Mouse (Mus musculus) midbrain, embryonic 14.5 days (tissue): ENCODE results near the gene Lbh. TPM values are rescaled to one million over a fixed set of nuclear protein-coding genes. Genes with fewer than 3 reads are reported as not detected.

Source experiments
- ATAC-seq: fragments of 200-750 bp; cut with Nextera tagmentation; 2 replicates; pipeline ENCODE4 v1.8.0; 2017; ENCODE audit warnings: moderate number of reproducible peaks, moderate library complexity; ENCODE audit not compliant: low FRiP score, low TSS enrichment
- DNase-seq: peaks from one replicate; pipeline ENCODE4 v3.0.0-alpha.2; 2015
- H3K27ac ChIP-seq: fragments of 300-500 bp; sonication (generic); replicated peaks from 2 replicates; pipeline ENCODE4 v1.5.1; 2014; ENCODE audit warnings: mild to moderate bottlenecking, low read depth, low read length, moderate library complexity
- H3K27me3 ChIP-seq: fragments of 300-500 bp; sonication (generic); 2 replicates; pipeline ENCODE4 v1.6.1; 2014; ENCODE audit warnings: low read length, control low read depth, mixed read lengths; ENCODE audit not compliant: control insufficient read depth, insufficient read depth
- H3K36me3 ChIP-seq: fragments of 300-500 bp; sonication (generic); 2 replicates; pipeline ENCODE4 v1.6.1; 2014; ENCODE audit warnings: low read length, control low read depth; ENCODE audit not compliant: control insufficient read depth, insufficient read depth
- H3K4me1 ChIP-seq: fragments of 300-500 bp; sonication (generic); 2 replicates; pipeline ENCODE4 v1.6.1; 2014; ENCODE audit warnings: mild to moderate bottlenecking, antibody characterized with exemption, low read length, control low read depth; ENCODE audit not compliant: control insufficient read depth, insufficient read depth
- H3K4me2 ChIP-seq: fragments of 300-500 bp; sonication (generic); 2 replicates; pipeline ENCODE4 v1.6.1; 2014; ENCODE audit warnings: mild to moderate bottlenecking, low read length, moderate library complexity
- H3K4me3 ChIP-seq: fragments of 300-500 bp; sonication (generic); replicated peaks from 2 replicates; pipeline ENCODE4 v1.5.1; 2014; ENCODE audit warnings: low read depth, low read length
- H3K9ac ChIP-seq: fragments of 300-500 bp; sonication (generic); replicated peaks from 2 replicates; pipeline ENCODE4 v1.6.1; 2014; ENCODE audit warnings: mild to moderate bottlenecking, low read length, moderate library complexity
- H3K9me3 ChIP-seq: fragments of 300-500 bp; sonication (generic); 2 replicates; pipeline ENCODE4 v1.6.1; 2016; ENCODE audit warnings: low read length, control low read depth, mixed read lengths; ENCODE audit not compliant: control insufficient read depth
- WGBS: fragments of 180-500 bp; shearing (Covaris S2); extraction: QIAGEN DNeasy Blood & Tissue Kit; methylation state at CpG from one replicate; pipeline ENCODE4 v1.1.7; 2014; 5-methylcytosine and 5-hydroxymethylcytosine counted together
- polyA plus RNA-seq: library from polyadenylated mRNA; unstranded; fragments of >200 nt; fragmentation: Nextera tagmentation; extraction: Ambion mirVana; gene quantifications from 2 replicates; pipeline ENCODE4 v1.2.1, GENCODE M21; 2014

Lbh gene
- polyA plus RNA-seq, 1 experiment from 2014 or later, result 8.9 TPM

- no peaks in the 10 kb centered on the region for H3K36me3 ChIP-seq
- H3K9ac ChIP-seq, result no peak overlapping the region
- no peaks in the 10 kb centered on the region for H3K27me3 ChIP-seq
- H3K4me3 ChIP-seq, result no peak overlapping the region
- H3K4me2 ChIP-seq, result no peak overlapping the region
- H3K27ac ChIP-seq, result no peak overlapping the region
- 92% methylated on average over 7 of the region's 7 CpGs for WGBS
- H3K4me1 ChIP-seq, result no peaks in the 10 kb centered on the region
- no peak for ATAC-seq
- no peaks in the 10 kb centered on the region for H3K9me3 ChIP-seq
- no peak for DNase-seq
These were observed 21.0 kb upstream of the Lbh start for GRCm38 (mm10) chr17:72897076-72897475.

- WGBS, result 91% methylated on average over 5 of the region's 5 CpGs
- Histone ChIP-seq H3K9ac (no peak overlapping the region), H3K27me3 (no peaks in the 10 kb centered on the region), H3K9me3 (no peaks in the 10 kb centered on the region), H3K4me2 (no peak overlapping the region), H3K36me3 (no peaks in the 10 kb centered on the region), H3K4me1 (no peaks in the 10 kb centered on the region), H3K4me3 (no peak overlapping the region), H3K27ac (no peak overlapping the region)
- DNase-seq (no peak), ATAC-seq (no peak)
These were observed 20.1 kb upstream of the Lbh start for GRCm38 (mm10) chr17:72897961-72898360.

GRCm38 (mm10) chr17:72898775-72899174 is 19.3 kb upstream of the Lbh start:
- WGBS, result 65% methylated on average over 3 of the region's 3 CpGs

GRCm38 (mm10) chr17:72901021-72901420 is 17.1 kb upstream of the Lbh start:
- Histone ChIP-seq H3K27me3 (no peaks in the 10 kb centered on the region), H3K4me2 (no peak overlapping the region), H3K4me3 (no peak overlapping the region), H3K4me1 (no peaks in the 10 kb centered on the region), H3K9ac (no peak overlapping the region), H3K27ac (no peak overlapping the region), H3K9me3 (no peaks in the 10 kb centered on the region), H3K36me3 (no peaks in the 10 kb centered on the region)
- WGBS, result 93% methylated on average over 6 of the region's 6 CpGs
- ATAC-seq, result no peak
- no peak for DNase-seq

More at GRCm38 (mm10) chr17:72898775-72899174, 19.3 kb upstream of the Lbh start:
- Histone ChIP-seq H3K4me1 (no peaks in the 10 kb centered on the region), H3K9me3 (no peaks in the 10 kb centered on the region), H3K27ac (no peak overlapping the region), H3K36me3 (no peaks in the 10 kb centered on the region), H3K27me3 (no peaks in the 10 kb centered on the region), H3K9ac (no peak overlapping the region), H3K4me3 (no peak overlapping the region), H3K4me2 (no peak overlapping the region)
- DNase-seq (no peak), ATAC-seq (no peak; the same call in 1 of the 2 replicates)

- H3K4me3 ChIP-seq, result no peak overlapping the region
- no peak overlapping the region for H3K27ac ChIP-seq
- H3K9me3 ChIP-seq, result no peaks in the 10 kb centered on the region
- WGBS, result 88% methylated on average over 4 of the region's 4 CpGs
- ATAC-seq (no peak), DNase-seq (no peak)
- no peaks in the 10 kb centered on the region for H3K4me1 ChIP-seq
- H3K4me2 ChIP-seq, result no peak overlapping the region
- no peak overlapping the region for H3K9ac ChIP-seq
- H3K27me3 ChIP-seq, result no peaks in the 10 kb centered on the region
- H3K36me3 ChIP-seq, result no peaks in the 10 kb centered on the region
These were observed 16.4 kb upstream of the Lbh start for GRCm38 (mm10) chr17:72901705-72902104.

- Histone ChIP-seq H3K9ac (no peak overlapping the region), H3K27ac (no peak overlapping the region), H3K9me3 (no peaks in the 10 kb centered on the region), H3K4me1 (no peaks in the 10 kb centered on the region), H3K36me3 (no peaks in the 10 kb centered on the region), H3K4me2 (no peak overlapping the region), H3K27me3 (no peaks in the 10 kb centered on the region), H3K4me3 (no peak overlapping the region)
- WGBS, result 93% methylated on average over 5 of the region's 5 CpGs
- DNase-seq (no peak), ATAC-seq (no peak)
These were observed 14.8 kb upstream of the Lbh start for GRCm38 (mm10) chr17:72903321-72903720.

GRCm38 (mm10) chr17:72903921-72904421 is 14.1 kb upstream of the Lbh start:
- Histone ChIP-seq H3K36me3 (no peaks in the 10 kb centered on the region), H3K9me3 (no peaks in the 10 kb centered on the region), H3K9ac (no peak overlapping the region), H3K4me2 (no peak overlapping the region), H3K27me3 (no peaks in the 10 kb centered on the region), H3K27ac (no peak overlapping the region), H3K4me1 (no peaks in the 10 kb centered on the region), H3K4me3 (no peak overlapping the region)
- ATAC-seq (no peak), DNase-seq (no peak)
- WGBS, result 88% methylated on average over 9 of the region's 9 CpGs

- no peaks in the 10 kb centered on the region for H3K27me3 ChIP-seq
- H3K27ac ChIP-seq, result no peak overlapping the region
- no peaks in the 10 kb centered on the region for H3K9me3 ChIP-seq
- H3K4me1 ChIP-seq, result no peaks in the 10 kb centered on the region
- no peak overlapping the region for H3K9ac ChIP-seq
- H3K4me2 ChIP-seq, result no peak overlapping the region
- H3K36me3 ChIP-seq, result no peaks in the 10 kb centered on the region
- no peak overlapping the region for H3K4me3 ChIP-seq
- no peak for DNase-seq
- WGBS, result 84% methylated on average over 7 of the region's 7 CpGs
- ATAC-seq, result no peak
These were observed 13.2 kb upstream of the Lbh start for GRCm38 (mm10) chr17:72904873-72905272.

GRCm38 (mm10) chr17:72906231-72906896 is 11.7 kb upstream of the Lbh start:
- Histone ChIP-seq H3K36me3 (no peaks in the 10 kb centered on the region), H3K4me1 (no peaks in the 10 kb centered on the region), H3K9ac (no peak overlapping the region), H3K27me3 (no peaks in the 10 kb centered on the region), H3K4me2 (no peak overlapping the region), H3K9me3 (no peaks in the 10 kb centered on the region), H3K4me3 (no peak overlapping the region), H3K27ac (no peak overlapping the region)
- DNase-seq (no peak), ATAC-seq (no peak)
- WGBS, result 80% methylated on average over 10 of the region's 10 CpGs
